Mouse (Mus musculus) thymus, postnatal 4 days (tissue): ENCODE data around the gene Gm14308.
"Not testable (repeated sequence)": the region's sequence is repeated elsewhere in the genome, so short reads cannot be mapped to it uniquely, and the experiment has no call there.

ENCODE experiments used
- DNase-seq: peaks from one replicate; pipeline ENCODE4 v3.0.0; 2021

The Gm14308 gene

DNA sequence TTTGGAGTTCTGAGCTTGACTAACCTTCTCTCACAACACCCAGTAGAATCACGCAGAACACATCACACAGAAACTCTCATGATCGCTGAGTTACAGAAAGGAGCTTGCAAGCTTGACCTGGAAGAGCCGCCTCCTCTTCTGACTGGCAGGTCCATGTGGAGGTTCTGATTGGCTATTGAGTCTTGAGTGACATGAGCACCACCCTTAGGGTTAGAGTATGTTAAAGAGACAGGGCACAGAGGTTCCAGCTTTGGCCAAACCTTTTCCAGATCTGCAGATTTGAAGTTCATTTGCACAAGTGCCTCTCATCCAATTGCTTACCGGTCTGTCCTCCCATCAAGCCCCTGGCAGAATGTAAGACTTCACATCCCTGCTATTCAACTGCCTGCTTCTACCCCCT lies at the start of gene Gm14308:
Gene Gm14308, minus strand, starts transcription at position 101 of the 400 bp plus-strand sequence.
- DNase-seq = not testable (repeated sequence)

DNA sequence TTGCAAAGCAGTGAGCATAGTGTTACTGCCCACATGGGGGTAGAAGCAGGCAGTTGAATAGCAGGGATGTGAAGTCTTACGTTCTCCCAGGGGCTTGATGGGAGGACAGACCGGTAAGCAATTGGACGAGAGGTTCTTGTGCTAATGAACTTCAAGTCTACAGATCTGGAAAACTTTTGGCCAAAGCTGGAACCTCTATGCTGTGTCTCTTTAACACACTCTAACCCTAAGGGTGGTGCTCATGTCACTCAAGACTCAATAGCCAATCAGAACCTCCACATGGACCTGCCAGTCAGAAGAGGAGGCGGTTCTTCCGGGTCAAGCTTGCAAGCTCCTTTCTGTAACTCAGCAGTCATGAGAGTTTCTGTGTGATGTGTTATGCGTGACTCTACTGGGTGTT lies 34.1 kb upstream of the Gm14308 start, which contains the start of gene Zfp973:
Gene Zfp973, plus strand, starts transcription at position 301 of the 400 bp plus-strand sequence.
- DNase-seq = not testable (repeated sequence)
